Mouse (Mus musculus): ENCODE measurements around the gene Lnx1.

Gene Lnx1

GRCm38 (mm10) chr5:74697534-74697933 lies 5.2 kb downstream of the Lnx1 start:
- in situ Hi-C loops (cut with MboI), result no loop called here

GRCm38 (mm10) chr5:74694390-74694801 lies 8.3 kb downstream of the Lnx1 start:
- in situ Hi-C loops (cut with MboI), result no loop called here

GRCm38 (mm10) chr5:74693836-74694235 lies 8.9 kb downstream of the Lnx1 start:
- in situ Hi-C loops (cut with MboI), result no loop called here

GRCm38 (mm10) chr5:74692411-74693090 lies 10.2 kb downstream of the Lnx1 start:
- in situ Hi-C loops (cut with MboI), result no loop called here

- in situ Hi-C loops (cut with MboI), result no loop called here
Observed at GRCm38 (mm10) chr5:74688822-74689221, 13.9 kb downstream of the Lnx1 start.

- in situ Hi-C loops (cut with MboI), result no loop called here
Observed at GRCm38 (mm10) chr5:74684944-74685343, 17.8 kb downstream of the Lnx1 start.

GRCm38 (mm10) chr5:74683832-74684231 lies 18.9 kb downstream of the Lnx1 start:
- in situ Hi-C loops (cut with MboI), result no loop called here

- in situ Hi-C loops (cut with MboI), result no loop called here
Observed at GRCm38 (mm10) chr5:74682735-74683134, 20.0 kb downstream of the Lnx1 start.

- in situ Hi-C loops (cut with MboI), result no loop called here
Observed at GRCm38 (mm10) chr5:74679631-74680030, 23.1 kb downstream of the Lnx1 start.

GRCm38 (mm10) chr5:74678693-74679092 lies 24.0 kb downstream of the Lnx1 start:
- in situ Hi-C loops (cut with MboI), result no loop called here

- in situ Hi-C loops (cut with MboI), result no loop called here
Observed at GRCm38 (mm10) chr5:74677399-74678338, 25.0 kb downstream of the Lnx1 start.

- in situ Hi-C loops (cut with MboI), result no loop called here
Observed at GRCm38 (mm10) chr5:74672556-74672955, 30.2 kb downstream of the Lnx1 start.

GRCm38 (mm10) chr5:74670877-74671276 lies 31.8 kb downstream of the Lnx1 start:
- in situ Hi-C loops (cut with MboI), result no loop called here

GRCm38 (mm10) chr5:74669925-74670324 lies 32.8 kb downstream of the Lnx1 start:
- in situ Hi-C loops (cut with MboI), result no loop called here

- in situ Hi-C loops (cut with MboI), result no loop called here
Observed at GRCm38 (mm10) chr5:74668956-74669355, 33.8 kb downstream of the Lnx1 start.

GRCm38 (mm10) chr5:74662618-74663017 lies 40.1 kb downstream of the Lnx1 start:
- in situ Hi-C loops (cut with MboI), result no loop called here

- in situ Hi-C loops (cut with MboI), result no loop called here
Observed at GRCm38 (mm10) chr5:74661734-74662560, 40.8 kb downstream of the Lnx1 start.

- in situ Hi-C loops (cut with MboI), result no loop called here
Observed at GRCm38 (mm10) chr5:74659856-74660255, 42.9 kb downstream of the Lnx1 start.

GRCm38 (mm10) chr5:74659281-74659680 lies 43.4 kb downstream of the Lnx1 start:
- in situ Hi-C loops (cut with MboI), result no loop called here

- in situ Hi-C loops (cut with MboI), result no loop called here
Observed at GRCm38 (mm10) chr5:74657930-74658329, 44.8 kb downstream of the Lnx1 start.

- in situ Hi-C loops (cut with MboI), result no loop called here
Observed at GRCm38 (mm10) chr5:74656410-74656809, 46.3 kb downstream of the Lnx1 start.

GRCm38 (mm10) chr5:74654527-74654926 lies 48.2 kb downstream of the Lnx1 start:
- in situ Hi-C loops (cut with MboI), result no loop called here

Data from mature B cell (primary cell).